Mouse (Mus musculus): ENCODE data around the gene Dtwd1. TPM values are rescaled to one million over a fixed set of nuclear protein-coding genes. Genes with fewer than 3 reads are reported as not detected.

The Dtwd1 gene
- 16.4 and 16.8 TPM in 2 replicates for polyA plus RNA-seq (2015; fragmentation: Nextera tagmentation; extraction: Ambion mirVana)

- under 1% methylated on average over 57 of the region's 57 CpGs for WGBS
- no peaks in the 10 kb centered on the region for H3K27me3 ChIP-seq (replicated peaks)
These were observed at the start of gene Dtwd1, which contains the start of gene Fam227b for GRCm38 (mm10) chr2:126151855-126152571. Gene Dtwd1, plus strand, starts transcription at chr2:126152141. Gene Fam227b, minus strand, starts transcription at chr2:126152004.

GRCm38 (mm10) chr2:126147723-126148122, 4.2 kb upstream of the Dtwd1 start:
- Histone ChIP-seq H3K4me1 (peaks cover 4% of the 10 kb centered on the region), H3K27ac (replicated peaks) (no peak overlapping the region), H3K36me3 (no peaks in the 10 kb centered on the region), H3K4me2 (no peak overlapping the region), H3K4me3 (no peak overlapping the region), H3K27me3 (replicated peaks) (no peaks in the 10 kb centered on the region), H3K9me3 (no peaks in the 10 kb centered on the region), H3K9ac (no peak overlapping the region)
- ATAC-seq (ENCODE audit: extremely low read depth, insufficient number of reproducible peaks, low FRiP score, low TSS enrichment): no peak

More at GRCm38 (mm10) chr2:126151855-126152571, at the start of gene Dtwd1, which contains the start of gene Fam227b:
- Histone ChIP-seq H3K4me1 (peaks cover 11% of the 10 kb centered on the region), H3K4me3 (peak within 1 kb of the TSS; percentile 79), H3K36me3 (peaks cover 13% of the 10 kb centered on the region), H3K27ac (replicated peaks) (peak within 1 kb of the TSS; percentile 92), H3K9me3 (no peaks in the 10 kb centered on the region), H3K4me2 (peak within 1 kb of the TSS; percentile 76), H3K9ac (peak within 1 kb of the TSS; percentile 91)
- ATAC-seq (ENCODE audit: extremely low read depth, insufficient number of reproducible peaks, low FRiP score, low TSS enrichment): peak; percentile 98

GRCm38 (mm10) chr2:126165277-126166018, 13.5 kb downstream of the Dtwd1 start:
- 0 out of 2 replicates have a peak, but pooled peaks cover 2% of the 10 kb centered on the region for H3K9me3 ChIP-seq
- H3K4me2 ChIP-seq: no peak overlapping the region
- H3K4me3 ChIP-seq: no peak overlapping the region
- no peak overlapping the region for H3K9ac ChIP-seq
- peak; percentile 37; the same call in 1 of the 2 replicates for ATAC-seq (ENCODE audit: extremely low read depth, insufficient number of reproducible peaks, low FRiP score, low TSS enrichment)
- H3K36me3 ChIP-seq: peaks cover 41% of the 10 kb centered on the region
- H3K4me1 ChIP-seq: no peaks in the 10 kb centered on the region
- H3K27me3 ChIP-seq (replicated peaks): no peaks in the 10 kb centered on the region
- 74% methylated on average over 5 of the region's 5 CpGs for WGBS
- no peak overlapping the region for H3K27ac ChIP-seq (replicated peaks)

GRCm38 (mm10) chr2:126166335-126166734, 14.4 kb downstream of the Dtwd1 start:
- no peaks in the 10 kb centered on the region for H3K4me1 ChIP-seq
- no peak overlapping the region for H3K27ac ChIP-seq (replicated peaks)
- ATAC-seq (ENCODE audit: extremely low read depth, insufficient number of reproducible peaks, low FRiP score, low TSS enrichment): no peak
- H3K4me3 ChIP-seq: no peak overlapping the region
- no peak overlapping the region for H3K9ac ChIP-seq
- peaks cover 32% of the 10 kb centered on the region for H3K36me3 ChIP-seq
- H3K4me2 ChIP-seq: no peak overlapping the region
- H3K27me3 ChIP-seq (replicated peaks): no peaks in the 10 kb centered on the region
- no peaks in the 10 kb centered on the region for H3K9me3 ChIP-seq

- no peaks in the 10 kb centered on the region for H3K9me3 ChIP-seq
These were observed 15.1 kb downstream of the Dtwd1 start for GRCm38 (mm10) chr2:126166848-126167617.

GRCm38 (mm10) chr2:126171427-126171826, 19.5 kb downstream of the Dtwd1 start:
- no peak overlapping the region for H3K27ac ChIP-seq (replicated peaks)
- H3K27me3 ChIP-seq (replicated peaks): no peaks in the 10 kb centered on the region
- H3K9ac ChIP-seq: no peak overlapping the region
- no peaks in the 10 kb centered on the region for H3K9me3 ChIP-seq
- H3K4me3 ChIP-seq: no peak overlapping the region
- no peaks in the 10 kb centered on the region for H3K36me3 ChIP-seq
- H3K4me1 ChIP-seq: no peaks in the 10 kb centered on the region
- no peak for ATAC-seq (ENCODE audit: extremely low read depth, insufficient number of reproducible peaks, low FRiP score, low TSS enrichment)
- WGBS: 92% methylated on average over 1 of the region's 1 CpGs
- H3K4me2 ChIP-seq: no peak overlapping the region

More at GRCm38 (mm10) chr2:126166848-126167617, 15.1 kb downstream of the Dtwd1 start:
- Histone ChIP-seq H3K27me3 (replicated peaks) (no peaks in the 10 kb centered on the region), H3K36me3 (peaks cover 25% of the 10 kb centered on the region), H3K4me1 (no peaks in the 10 kb centered on the region), H3K4me3 (no peak overlapping the region), H3K9ac (no peak overlapping the region), H3K27ac (replicated peaks) (no peak overlapping the region), H3K4me2 (no peak overlapping the region)
- ATAC-seq (ENCODE audit: extremely low read depth, insufficient number of reproducible peaks, low FRiP score, low TSS enrichment): no peak
- 83% methylated on average over 8 of the region's 8 CpGs for WGBS

GRCm38 (mm10) chr2:126191306-126191705, 39.4 kb downstream of the Dtwd1 start:
- H3K27ac ChIP-seq (replicated peaks): no peak overlapping the region
- no peaks in the 10 kb centered on the region for H3K27me3 ChIP-seq (replicated peaks)
- 65% methylated on average over 4 of the region's 4 CpGs for WGBS
- no peaks in the 10 kb centered on the region for H3K9me3 ChIP-seq
- H3K4me3 ChIP-seq: no peak overlapping the region
- no peak for ATAC-seq (ENCODE audit: extremely low read depth, insufficient number of reproducible peaks, low FRiP score, low TSS enrichment)
- H3K36me3 ChIP-seq: no peaks in the 10 kb centered on the region
- H3K4me1 ChIP-seq: no peaks in the 10 kb centered on the region
- no peak overlapping the region for H3K9ac ChIP-seq
- H3K4me2 ChIP-seq: no peak overlapping the region

GRCm38 (mm10) chr2:126192129-126192528, 40.2 kb downstream of the Dtwd1 start:
- Histone ChIP-seq H3K27ac (replicated peaks) (no peak overlapping the region), H3K9ac (no peak overlapping the region), H3K4me2 (no peak overlapping the region), H3K4me1 (no peaks in the 10 kb centered on the region), H3K27me3 (replicated peaks) (no peaks in the 10 kb centered on the region), H3K4me3 (no peak overlapping the region), H3K36me3 (no peaks in the 10 kb centered on the region), H3K9me3 (no peaks in the 10 kb centered on the region)
- ATAC-seq (ENCODE audit: extremely low read depth, insufficient number of reproducible peaks, low FRiP score, low TSS enrichment): no peak
- 76% methylated on average over 2 of the region's 2 CpGs for WGBS

GRCm38 (mm10) chr2:126195631-126196356, 43.9 kb downstream of the Dtwd1 start:
- Histone ChIP-seq H3K27ac (replicated peaks) (no peak overlapping the region), H3K36me3 (no peaks in the 10 kb centered on the region), H3K4me2 (no peak overlapping the region), H3K4me3 (no peak overlapping the region), H3K9me3 (no peaks in the 10 kb centered on the region), H3K27me3 (replicated peaks) (no peaks in the 10 kb centered on the region), H3K9ac (no peak overlapping the region), H3K4me1 (no peaks in the 10 kb centered on the region)
- ATAC-seq (ENCODE audit: extremely low read depth, insufficient number of reproducible peaks, low FRiP score, low TSS enrichment): no peak
- WGBS: 78% methylated on average over 12 of the region's 12 CpGs

- ATAC-seq (ENCODE audit: extremely low read depth, insufficient number of reproducible peaks, low FRiP score, low TSS enrichment): no peak
- Histone ChIP-seq H3K9ac (no peak overlapping the region), H3K4me2 (no peak overlapping the region), H3K9me3 (no peaks in the 10 kb centered on the region), H3K36me3 (no peaks in the 10 kb centered on the region), H3K27me3 (replicated peaks) (no peaks in the 10 kb centered on the region), H3K4me1 (no peaks in the 10 kb centered on the region), H3K27ac (replicated peaks) (no peak overlapping the region), H3K4me3 (no peak overlapping the region)
- WGBS: 72% methylated on average over 3 of the region's 3 CpGs
These were observed 47.0 kb downstream of the Dtwd1 start for GRCm38 (mm10) chr2:126198971-126199370.

Measured in heart, embryonic 13.5 days (tissue).